Mouse (Mus musculus): ENCODE measurements around the gene Prss57. TPM values are rescaled to one million over a fixed set of nuclear protein-coding genes. Genes with fewer than 3 reads are reported as not detected.

The Prss57 gene
- polyA plus RNA-seq, 1 experiment from 2014 or later: 0.62 TPM

DNA sequence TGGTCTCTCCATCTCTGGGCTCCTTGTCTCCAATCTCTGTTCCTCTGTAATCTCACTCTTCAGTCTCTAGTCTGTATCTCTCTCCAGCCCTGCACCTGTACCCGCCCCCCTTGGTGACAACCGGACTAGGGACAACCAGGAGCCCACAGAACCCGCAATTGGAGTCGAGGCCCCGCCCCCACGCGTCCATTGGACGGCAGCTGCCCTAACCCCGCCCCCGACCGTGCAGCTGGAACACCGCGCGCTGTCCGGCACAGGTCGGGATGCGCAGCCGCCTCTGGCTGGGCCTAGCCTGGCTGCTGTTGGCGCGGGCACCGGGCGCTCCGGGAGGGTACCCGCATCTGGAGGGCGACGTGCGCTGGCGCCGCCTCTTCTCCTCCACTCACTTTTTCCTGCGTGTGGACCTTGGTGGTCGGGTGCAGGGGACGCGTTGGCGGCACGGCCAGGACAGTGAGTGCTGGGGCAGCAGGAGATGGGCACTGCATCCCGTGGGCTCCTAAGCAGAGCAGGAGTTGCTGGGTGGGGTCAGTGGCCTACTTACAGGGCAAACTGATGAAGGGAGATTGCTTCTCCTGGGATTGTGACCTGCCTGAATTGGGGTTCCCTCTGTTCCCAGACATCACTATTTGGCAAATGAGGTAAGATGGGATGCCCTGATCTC, 35.8 kb downstream of the Prss57 start, which contains the start of gene Fgf22:
Fgf22 (plus strand) TSS at position 221 of the 661 bp plus-strand sequence.
- peaks cover 16% of the 10 kb centered on the region for H3K36me3 ChIP-seq (ENCODE audit: control insufficient read depth, insufficient read depth)
- H3K4me3 ChIP-seq (replicated peaks; ENCODE audit: low read length): peak within 1 kb of the TSS; percentile 36
- H3K9ac ChIP-seq (replicated peaks; ENCODE audit: low read depth, low read length): peak within 1 kb of the TSS; percentile 5
- H3K4me2 ChIP-seq (ENCODE audit: low read length): peak within 1 kb of the TSS; percentile 57
- no peaks in the 10 kb centered on the region for H3K27me3 ChIP-seq (replicated peaks; ENCODE audit: control insufficient read depth, insufficient read depth, low read length)
- ATAC-seq: peak; percentile 64
- no peak within 1 kb of the TSS for H3K27ac ChIP-seq (ENCODE audit: low read length)
- H3K9me3 ChIP-seq (ENCODE audit: control insufficient read depth, low read length): no peaks in the 10 kb centered on the region
- WGBS: under 1% methylated on average over 36 of the region's 36 CpGs
- H3K4me1 ChIP-seq (replicated peaks; ENCODE audit: control insufficient read depth, insufficient read depth, low read length): peaks cover 6% of the 10 kb centered on the region; the same call in 1 of the 2 replicates

DNA sequence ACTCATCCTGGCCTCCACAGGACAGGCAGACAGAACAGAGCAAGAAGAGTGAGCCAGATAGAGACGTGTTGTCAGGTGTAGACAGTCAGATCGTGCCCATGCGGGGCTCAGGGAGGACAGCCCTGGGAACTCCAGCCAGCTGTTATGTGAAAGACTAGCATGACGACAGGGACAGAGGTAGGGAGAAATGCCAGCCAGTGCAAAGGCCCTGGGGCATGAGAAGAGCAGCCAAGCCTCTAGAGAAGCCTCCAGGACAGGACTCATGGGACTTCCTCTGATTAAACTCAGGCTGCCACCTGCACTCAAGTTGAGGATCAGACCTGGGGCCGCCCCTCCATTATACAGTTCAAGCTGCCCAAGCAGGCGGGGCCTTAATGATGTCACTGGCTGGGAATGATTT, 42.3 kb downstream of the Prss57 start:
- Histone ChIP-seq H3K27me3 (replicated peaks; ENCODE audit: control insufficient read depth, insufficient read depth, low read length) (no peaks in the 10 kb centered on the region), H3K9me3 (ENCODE audit: control insufficient read depth, low read length) (no peaks in the 10 kb centered on the region), H3K4me2 (ENCODE audit: low read length) (no peak overlapping the region), H3K4me1 (replicated peaks; ENCODE audit: control insufficient read depth, insufficient read depth, low read length) (peaks cover 10% of the 10 kb centered on the region), H3K9ac (replicated peaks; ENCODE audit: low read depth, low read length) (no peak overlapping the region), H3K36me3 (ENCODE audit: control insufficient read depth, insufficient read depth) (no peaks in the 10 kb centered on the region; the same call in 1 of the 2 replicates), H3K27ac (ENCODE audit: low read length) (no peak overlapping the region), H3K4me3 (replicated peaks; ENCODE audit: low read length) (no peak overlapping the region)
- 80% methylated on average over 6 of the region's 6 CpGs for WGBS
- no peak for ATAC-seq

DNA sequence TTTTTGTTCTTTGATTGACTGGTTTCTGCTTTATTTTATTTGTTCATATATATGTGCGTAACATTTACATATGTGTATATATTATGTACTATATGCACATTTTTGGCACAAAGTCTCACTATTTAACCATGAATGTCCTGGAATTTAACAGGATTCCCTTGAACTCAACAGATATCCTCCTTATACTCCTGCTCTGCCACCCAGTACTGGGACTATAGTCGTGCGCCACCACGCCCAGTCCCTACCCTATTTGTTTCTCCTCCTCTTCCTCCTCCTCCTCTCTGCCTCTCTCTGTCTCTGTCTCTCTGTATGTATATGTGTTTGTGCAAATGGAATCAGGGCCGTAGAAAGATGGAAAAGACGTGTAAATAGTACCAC, 44.0 kb downstream of the Prss57 start:
- Histone ChIP-seq H3K27ac (ENCODE audit: low read length) (no peak overlapping the region), H3K9me3 (ENCODE audit: control insufficient read depth, low read length) (no peaks in the 10 kb centered on the region), H3K4me2 (ENCODE audit: low read length) (peak overlapping the region; percentile 55), H3K27me3 (replicated peaks; ENCODE audit: control insufficient read depth, insufficient read depth, low read length) (no peaks in the 10 kb centered on the region), H3K4me3 (replicated peaks; ENCODE audit: low read length) (peak overlapping the region; percentile 12), H3K4me1 (replicated peaks; ENCODE audit: control insufficient read depth, insufficient read depth, low read length) (peaks cover 10% of the 10 kb centered on the region), H3K36me3 (ENCODE audit: control insufficient read depth, insufficient read depth) (peaks cover 11% of the 10 kb centered on the region; the same call in 1 of the 2 replicates), H3K9ac (replicated peaks; ENCODE audit: low read depth, low read length) (0 out of 2 replicates have a peak overlapping the region, but pooled peaks have one; percentile 15)
- WGBS: 23% methylated on average over 6 of the region's 6 CpGs
- ATAC-seq: peak; percentile 62

DNA sequence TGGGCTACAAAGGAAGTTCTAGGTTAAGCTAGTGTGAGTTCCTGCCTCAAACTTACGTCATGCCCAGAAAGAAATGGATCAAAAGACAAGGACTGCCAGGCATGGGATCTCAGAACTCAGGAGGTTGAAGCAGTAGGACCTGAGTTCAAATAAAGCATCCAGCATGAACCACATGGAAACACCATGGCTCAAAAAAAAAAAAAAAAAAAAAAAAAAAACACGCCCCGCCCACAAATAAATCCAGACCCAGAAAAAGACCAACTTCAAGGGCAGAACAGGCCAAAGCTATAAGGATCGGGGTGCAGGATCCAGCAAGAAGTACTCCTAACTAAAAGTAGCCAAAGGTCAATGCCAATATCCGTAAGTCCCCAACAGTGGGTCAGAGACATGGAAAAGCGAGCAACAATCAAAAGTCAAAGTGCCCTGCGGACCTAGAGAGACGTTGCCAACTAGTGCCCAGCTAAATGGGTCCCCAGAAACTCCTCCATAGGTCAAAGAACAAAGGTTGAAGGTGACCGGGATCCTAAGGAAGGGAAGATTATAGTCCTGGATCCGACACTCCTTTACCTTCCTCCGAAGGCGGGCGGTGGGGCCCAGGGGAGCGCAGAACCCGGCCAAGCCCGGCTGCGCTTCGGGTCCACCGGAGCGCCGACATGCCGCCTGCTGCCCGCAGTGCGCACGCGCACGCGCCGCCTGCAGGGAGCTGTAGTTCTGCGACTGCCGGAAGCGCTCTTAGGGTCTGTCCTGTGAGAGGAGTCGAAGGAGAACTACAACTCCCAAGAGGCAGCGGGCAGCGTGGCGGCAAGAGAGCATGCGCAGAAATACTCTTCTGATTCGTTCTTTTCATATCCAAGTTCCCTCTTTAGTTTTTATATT, 44.6 kb downstream of the Prss57 start, which contains the start of gene Polrmt:
Polrmt (minus strand) TSS at position 684 of the 876 bp plus-strand sequence.
- Histone ChIP-seq H3K27ac (ENCODE audit: low read length) (no peak within 1 kb of the TSS), H3K9me3 (ENCODE audit: control insufficient read depth, low read length) (no peaks in the 10 kb centered on the region), H3K4me2 (ENCODE audit: low read length) (peak within 1 kb of the TSS; percentile 56), H3K9ac (replicated peaks; ENCODE audit: low read depth, low read length) (peak within 1 kb of the TSS; percentile 74), H3K36me3 (ENCODE audit: control insufficient read depth, insufficient read depth) (peaks cover 16% of the 10 kb centered on the region), H3K27me3 (replicated peaks; ENCODE audit: control insufficient read depth, insufficient read depth, low read length) (no peaks in the 10 kb centered on the region), H3K4me1 (replicated peaks; ENCODE audit: control insufficient read depth, insufficient read depth, low read length) (peaks cover 10% of the 10 kb centered on the region), H3K4me3 (replicated peaks; ENCODE audit: low read length) (peak within 1 kb of the TSS; percentile 73)
- 3% methylated on average over 38 of the region's 38 CpGs for WGBS
- ATAC-seq: peak; percentile 99

DNA sequence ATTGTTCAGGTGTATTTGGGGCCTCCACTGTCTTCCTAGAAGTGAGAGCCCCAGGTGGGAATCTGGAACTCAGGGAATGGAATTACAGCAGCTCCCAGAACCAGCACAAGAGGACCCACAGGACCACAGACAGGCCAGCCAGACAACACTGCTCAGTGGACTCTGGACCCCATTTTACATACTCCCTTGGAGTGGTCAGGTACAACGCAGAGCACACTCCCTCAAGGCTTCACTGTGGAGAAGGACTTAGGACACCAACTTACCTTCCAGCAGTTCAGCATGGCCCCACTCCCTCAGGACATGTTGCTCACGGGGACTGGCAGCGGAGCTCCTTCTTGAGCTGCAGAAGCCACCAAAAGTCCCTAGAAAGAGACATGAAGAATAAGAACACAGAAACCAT, 45.4 kb downstream of the Prss57 start:
- Histone ChIP-seq H3K4me1 (replicated peaks; ENCODE audit: control insufficient read depth, insufficient read depth, low read length) (peaks cover 10% of the 10 kb centered on the region), H3K4me3 (replicated peaks; ENCODE audit: low read length) (peak overlapping the region; percentile 73; the same call in 1 of the 2 replicates), H3K9ac (replicated peaks; ENCODE audit: low read depth, low read length) (no peak overlapping the region), H3K27ac (ENCODE audit: low read length) (no peak overlapping the region), H3K36me3 (ENCODE audit: control insufficient read depth, insufficient read depth) (peaks cover 24% of the 10 kb centered on the region), H3K27me3 (replicated peaks; ENCODE audit: control insufficient read depth, insufficient read depth, low read length) (no peaks in the 10 kb centered on the region), H3K9me3 (ENCODE audit: control insufficient read depth, low read length) (peaks cover 2% of the 10 kb centered on the region), H3K4me2 (ENCODE audit: low read length) (peak overlapping the region; percentile 56)
- 93% methylated on average over 3 of the region's 3 CpGs for WGBS
- ATAC-seq: no peak

DNA sequence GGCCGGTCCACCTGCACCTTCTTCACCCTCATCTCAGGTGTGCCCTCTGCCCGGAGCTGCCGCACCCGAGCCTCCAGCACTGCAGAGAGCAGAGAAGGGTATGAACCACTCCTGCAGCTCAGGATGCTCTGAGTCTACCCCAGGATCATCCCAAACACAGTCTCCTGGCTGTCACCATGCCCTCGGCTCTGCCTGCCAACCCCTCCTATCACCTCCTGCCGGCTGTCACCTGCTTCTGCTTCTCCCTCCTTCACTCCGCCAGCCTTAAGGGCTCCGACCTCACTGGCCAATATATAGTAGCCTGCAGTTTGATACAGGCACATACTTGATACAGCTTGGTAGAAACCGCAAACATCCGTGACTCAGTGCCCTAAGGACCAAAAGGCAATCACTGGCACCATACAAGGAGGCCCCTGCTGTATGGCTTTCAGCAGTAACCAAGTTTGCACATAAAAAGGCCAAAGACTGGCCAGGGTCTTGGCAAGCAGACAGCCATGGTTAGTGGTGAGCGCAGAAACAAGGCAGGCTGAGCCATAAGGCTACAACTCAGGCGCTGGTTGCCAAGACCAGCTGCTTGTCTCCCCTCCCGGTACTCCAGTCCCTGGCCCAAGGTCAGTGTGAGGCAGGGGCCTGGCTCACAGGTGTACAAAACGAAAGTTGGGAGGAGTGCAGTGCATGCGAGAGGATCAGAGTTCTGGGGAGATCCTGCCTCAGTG, 47.0 kb downstream of the Prss57 start:
- Histone ChIP-seq H3K4me1 (replicated peaks; ENCODE audit: control insufficient read depth, insufficient read depth, low read length) (peaks cover 10% of the 10 kb centered on the region), H3K4me3 (replicated peaks; ENCODE audit: low read length) (no peak overlapping the region), H3K9me3 (ENCODE audit: control insufficient read depth, low read length) (peaks cover 15% of the 10 kb centered on the region), H3K27ac (ENCODE audit: low read length) (no peak overlapping the region), H3K4me2 (ENCODE audit: low read length) (no peak overlapping the region), H3K9ac (replicated peaks; ENCODE audit: low read depth, low read length) (no peak overlapping the region), H3K27me3 (replicated peaks; ENCODE audit: control insufficient read depth, insufficient read depth, low read length) (no peaks in the 10 kb centered on the region), H3K36me3 (ENCODE audit: control insufficient read depth, insufficient read depth) (peaks cover 40% of the 10 kb centered on the region)
- 93% methylated on average over 15 of the region's 15 CpGs for WGBS
- no peak for ATAC-seq

DNA sequence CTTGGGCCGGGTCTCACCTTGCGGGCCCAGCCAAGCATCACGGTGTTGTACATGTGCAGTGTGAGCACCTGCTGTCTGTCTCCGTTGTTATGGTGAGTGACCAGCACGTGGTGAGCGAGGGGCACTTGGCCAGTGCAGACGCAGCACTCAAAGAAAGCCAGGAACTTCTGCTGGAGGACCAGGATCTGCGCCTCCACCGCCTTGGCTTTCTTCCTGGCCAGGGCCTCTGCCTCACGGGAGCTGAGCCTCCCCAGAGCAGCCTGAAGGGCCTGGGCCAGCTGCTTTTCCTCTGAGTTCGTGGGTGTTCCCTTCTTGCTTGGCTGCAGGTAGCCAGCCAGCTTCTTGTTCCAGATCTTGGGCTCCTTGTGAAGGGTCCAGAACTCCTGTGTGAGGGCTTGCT, 47.6 kb downstream of the Prss57 start:
- no peak overlapping the region for H3K9ac ChIP-seq (replicated peaks; ENCODE audit: low read depth, low read length)
- WGBS: 94% methylated on average over 11 of the region's 11 CpGs
- H3K27me3 ChIP-seq (replicated peaks; ENCODE audit: control insufficient read depth, insufficient read depth, low read length): no peaks in the 10 kb centered on the region
- H3K4me2 ChIP-seq (ENCODE audit: low read length): no peak overlapping the region
- H3K4me3 ChIP-seq (replicated peaks; ENCODE audit: low read length): no peak overlapping the region
- no peak overlapping the region for H3K27ac ChIP-seq (ENCODE audit: low read length)
- peaks cover 46% of the 10 kb centered on the region for H3K36me3 ChIP-seq (ENCODE audit: control insufficient read depth, insufficient read depth)
- ATAC-seq: no peak
- H3K9me3 ChIP-seq (ENCODE audit: control insufficient read depth, low read length): peaks cover 21% of the 10 kb centered on the region
- H3K4me1 ChIP-seq (replicated peaks; ENCODE audit: control insufficient read depth, insufficient read depth, low read length): peaks cover 10% of the 10 kb centered on the region

DNA sequence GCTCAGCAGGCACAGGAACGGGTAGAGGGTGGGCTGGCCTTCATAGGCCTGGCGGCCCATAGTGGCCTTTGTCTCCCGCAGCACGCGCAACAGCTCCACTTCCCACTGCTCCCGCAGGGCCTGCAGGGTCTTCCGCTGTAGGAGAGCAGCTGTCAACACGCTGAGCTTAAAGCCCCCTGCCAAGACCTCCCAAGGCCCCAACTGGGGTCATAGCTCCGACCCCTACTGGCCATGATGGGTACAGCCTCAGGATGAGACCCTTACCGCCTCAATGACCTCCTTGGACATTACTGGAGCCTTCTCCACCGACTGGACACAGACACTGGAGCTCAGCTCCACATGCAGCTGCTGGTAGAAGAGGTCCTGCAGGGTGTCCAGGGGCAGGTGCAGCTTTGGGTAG, 49.9 kb downstream of the Prss57 start:
- ATAC-seq: no peak
- H3K4me2 ChIP-seq (ENCODE audit: low read length): no peak overlapping the region
- peaks cover 66% of the 10 kb centered on the region for H3K36me3 ChIP-seq (ENCODE audit: control insufficient read depth, insufficient read depth)
- peaks cover 28% of the 10 kb centered on the region for H3K9me3 ChIP-seq (ENCODE audit: control insufficient read depth, low read length)
- no peak overlapping the region for H3K27ac ChIP-seq (ENCODE audit: low read length)
- H3K27me3 ChIP-seq (replicated peaks; ENCODE audit: control insufficient read depth, insufficient read depth, low read length): peaks cover 2% of the 10 kb centered on the region
- no peak overlapping the region for H3K9ac ChIP-seq (replicated peaks; ENCODE audit: low read depth, low read length)
- no peak overlapping the region for H3K4me3 ChIP-seq (replicated peaks; ENCODE audit: low read length)
- H3K4me1 ChIP-seq (replicated peaks; ENCODE audit: control insufficient read depth, insufficient read depth, low read length): peaks cover 5% of the 10 kb centered on the region
- WGBS: 52% methylated on average over 11 of the region's 11 CpGs

DNA sequence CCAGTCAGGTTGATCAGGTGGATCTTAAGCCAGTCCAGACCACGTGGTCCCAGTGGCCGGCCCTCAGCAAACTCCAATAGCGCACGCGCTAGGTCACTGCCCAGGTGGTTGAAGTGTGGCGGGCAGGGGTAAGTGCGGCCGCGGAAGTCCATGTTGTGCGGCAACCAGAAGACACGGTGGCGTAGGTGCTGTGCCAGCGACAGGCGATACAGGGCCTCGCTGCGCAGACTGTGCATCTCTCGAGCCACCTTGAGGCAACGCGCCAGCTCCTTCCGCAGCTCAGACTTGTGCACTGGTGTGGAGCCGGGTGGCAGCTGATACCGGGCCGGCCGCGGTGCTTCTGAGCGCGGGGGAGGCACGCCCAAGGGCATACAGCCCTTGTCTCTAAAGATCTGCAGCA, 51.5 kb downstream of the Prss57 start:
- WGBS: 97% methylated on average over 28 of the region's 28 CpGs
- peaks cover 28% of the 10 kb centered on the region for H3K9me3 ChIP-seq (ENCODE audit: control insufficient read depth, low read length)
- H3K9ac ChIP-seq (replicated peaks; ENCODE audit: low read depth, low read length): no peak overlapping the region
- H3K4me1 ChIP-seq (replicated peaks; ENCODE audit: control insufficient read depth, insufficient read depth, low read length): no peaks in the 10 kb centered on the region
- peaks cover 2% of the 10 kb centered on the region for H3K27me3 ChIP-seq (replicated peaks; ENCODE audit: control insufficient read depth, insufficient read depth, low read length)
- H3K4me3 ChIP-seq (replicated peaks; ENCODE audit: low read length): no peak overlapping the region
- no peak overlapping the region for H3K4me2 ChIP-seq (ENCODE audit: low read length)
- H3K27ac ChIP-seq (ENCODE audit: low read length): no peak overlapping the region
- peaks cover 73% of the 10 kb centered on the region for H3K36me3 ChIP-seq (ENCODE audit: control insufficient read depth, insufficient read depth)
- ATAC-seq: no peak
